Mouse (Mus musculus) hindbrain, embryonic 13.5 days (tissue): ENCODE results near the gene Gde1. TPM values are rescaled to one million over a fixed set of nuclear protein-coding genes. Genes with fewer than 3 reads are reported as not detected.

Experiments used
- ATAC-seq: fragments of 200-750 bp; cut with Nextera tagmentation; 2 replicates; pipeline ENCODE4 v1.8.0; 2017; ENCODE audit warnings: moderate TSS enrichment; ENCODE audit not compliant: low FRiP score
- H3K27ac ChIP-seq: fragments of 300-500 bp; sonication (generic); 2 replicates; pipeline ENCODE4 v1.5.1; 2015; ENCODE audit warnings: inconsistent platforms, mild to moderate bottlenecking, moderate library complexity
- H3K27me3 ChIP-seq: fragments of 300-500 bp; sonication (generic); 2 replicates; pipeline ENCODE4 v1.6.1; 2015; ENCODE audit warnings: mild to moderate bottlenecking, inconsistent platforms
- H3K36me3 ChIP-seq: fragments of 300-500 bp; sonication (generic); 2 replicates; pipeline ENCODE4 v1.6.1; 2015; ENCODE audit warnings: mild to moderate bottlenecking, inconsistent platforms
- H3K4me1 ChIP-seq: fragments of 300-500 bp; sonication (generic); replicated peaks from 2 replicates; pipeline ENCODE4 v1.6.1; 2015; ENCODE audit warnings: inconsistent platforms
- H3K4me2 ChIP-seq: fragments of 300-500 bp; sonication (generic); 2 replicates; pipeline ENCODE4 v1.6.1; 2015; ENCODE audit warnings: inconsistent platforms, mild to moderate bottlenecking, moderate library complexity
- H3K4me3 ChIP-seq: fragments of 300-500 bp; sonication (generic); 2 replicates; pipeline ENCODE4 v1.5.1; 2015; ENCODE audit warnings: mild to moderate bottlenecking, inconsistent platforms
- H3K9ac ChIP-seq: fragments of 300-500 bp; sonication (generic); 2 replicates; pipeline ENCODE4 v1.6.1; 2015; ENCODE audit warnings: mild to moderate bottlenecking, inconsistent platforms
- H3K9me3 ChIP-seq: fragments of 300-500 bp; sonication (generic); 2 replicates; pipeline ENCODE4 v1.6.1; 2016; ENCODE audit warnings: inconsistent platforms
- WGBS: fragments of 180-500 bp; shearing (Covaris S2); methylation state at CpG from one replicate; pipeline ENCODE4 v1.1.7; 2015; 5-methylcytosine and 5-hydroxymethylcytosine counted together
- polyA plus RNA-seq: library from polyadenylated mRNA; unstranded; fragments of >200 nt; fragmentation: Nextera tagmentation; extraction: Ambion mirVana; gene quantifications from 2 replicates; pipeline ENCODE4 v1.2.1, GENCODE M21; 2015

Gene Gde1
- polyA plus RNA-seq, 1 experiment from 2014 or later = 168 TPM

- Histone ChIP-seq H3K9me3 (no peaks in the 10 kb centered on the region), H3K4me1 (no peaks in the 10 kb centered on the region), H3K4me3 (no peak overlapping the region), H3K27ac (no peak overlapping the region), H3K9ac (no peak overlapping the region), H3K27me3 (no peaks in the 10 kb centered on the region), H3K36me3 (no peaks in the 10 kb centered on the region), H3K4me2 (no peak overlapping the region)
- ATAC-seq = no peak
- WGBS = 78% methylated on average over 6 of the region's 6 CpGs
These were observed 52.8 kb downstream of the Gde1 start for GRCm38 (mm10) chr7:118652572-118653295.

DNA sequence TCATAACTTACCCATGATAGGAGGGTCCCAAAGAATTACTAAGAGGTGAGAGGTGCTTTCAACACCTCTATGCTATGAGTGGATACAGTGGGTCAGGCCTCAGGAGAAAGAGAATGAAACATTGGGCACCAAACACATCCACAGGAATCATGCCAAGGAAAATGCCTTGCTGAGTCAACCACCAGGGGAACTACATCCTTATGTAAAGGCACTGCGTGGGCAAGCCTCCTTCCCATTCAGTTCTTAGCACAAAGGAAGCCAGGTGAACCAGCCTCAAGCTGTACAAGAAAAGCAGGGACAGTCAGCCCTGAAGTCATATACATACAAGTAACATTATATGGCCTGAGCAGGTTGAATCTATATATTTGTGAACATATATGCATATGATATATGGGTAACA is 54.7 kb downstream of the Gde1 start:
- no peak for ATAC-seq
- Histone ChIP-seq H3K27ac (no peak overlapping the region), H3K9ac (no peak overlapping the region), H3K4me3 (no peak overlapping the region), H3K4me1 (no peaks in the 10 kb centered on the region; the same call in 1 of the 2 replicates), H3K9me3 (no peaks in the 10 kb centered on the region), H3K36me3 (no peaks in the 10 kb centered on the region), H3K4me2 (no peak overlapping the region), H3K27me3 (no peaks in the 10 kb centered on the region)
- WGBS = 79% methylated on average over 1 of the region's 1 CpGs

GRCm38 (mm10) chr7:118650119-118650518 is 55.5 kb downstream of the Gde1 start:
- H3K9ac ChIP-seq = no peak overlapping the region
- no peaks in the 10 kb centered on the region for H3K36me3 ChIP-seq
- no peak overlapping the region for H3K4me2 ChIP-seq
- H3K4me1 ChIP-seq = no peaks in the 10 kb centered on the region; the same call in 1 of the 2 replicates
- H3K27ac ChIP-seq = no peak overlapping the region
- H3K9me3 ChIP-seq = no peaks in the 10 kb centered on the region
- H3K27me3 ChIP-seq = no peaks in the 10 kb centered on the region
- WGBS = 93% methylated on average over 4 of the region's 4 CpGs
- no peak overlapping the region for H3K4me3 ChIP-seq
- ATAC-seq = no peak

DNA sequence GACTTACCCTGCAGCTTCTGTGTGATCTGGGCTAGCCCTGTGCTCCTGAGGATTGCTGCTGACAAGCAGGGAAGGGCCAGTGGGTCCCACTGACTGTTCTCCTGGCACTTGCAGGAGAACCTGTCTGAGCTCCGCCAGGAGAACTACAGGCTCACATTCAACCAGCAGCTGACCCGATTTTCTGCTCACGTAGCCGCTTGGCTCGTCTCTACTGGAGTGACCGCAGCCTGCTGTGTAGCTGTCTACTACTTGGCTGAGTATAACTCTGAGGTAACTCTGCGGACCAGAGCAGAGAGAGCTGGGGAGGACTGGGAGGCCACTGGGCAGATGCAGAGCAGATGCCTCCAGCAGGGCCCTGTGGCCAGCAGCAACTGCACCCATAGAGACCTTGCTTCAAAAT is 56.2 kb downstream of the Gde1 start:
- Histone ChIP-seq H3K36me3 (no peaks in the 10 kb centered on the region), H3K27ac (no peak overlapping the region), H3K4me3 (no peak overlapping the region), H3K9ac (no peak overlapping the region), H3K9me3 (no peaks in the 10 kb centered on the region), H3K27me3 (no peaks in the 10 kb centered on the region), H3K4me2 (no peak overlapping the region), H3K4me1 (no peaks in the 10 kb centered on the region; the same call in 1 of the 2 replicates)
- no peak for ATAC-seq
- WGBS = 85% methylated on average over 7 of the region's 7 CpGs

GRCm38 (mm10) chr7:118646237-118646636 is 59.3 kb downstream of the Gde1 start:
- no peak overlapping the region for H3K4me2 ChIP-seq
- no peak overlapping the region for H3K9ac ChIP-seq
- no peak overlapping the region for H3K4me3 ChIP-seq
- no peaks in the 10 kb centered on the region for H3K9me3 ChIP-seq
- no peaks in the 10 kb centered on the region for H3K27me3 ChIP-seq
- no peak for ATAC-seq
- H3K27ac ChIP-seq = no peak overlapping the region
- no peaks in the 10 kb centered on the region; the same call in 1 of the 2 replicates for H3K4me1 ChIP-seq
- H3K36me3 ChIP-seq = no peaks in the 10 kb centered on the region
- 83% methylated on average over 1 of the region's 1 CpGs for WGBS

Other genes starting within 250 kb of the Gde1 start
- gene Itpripl2, start 213.8 kb downstream of the Gde1 start, polyA plus RNA-seq = 1.1 and 1.2 TPM in 2 replicates
- gene Coq7, start 172.4 kb downstream of the Gde1 start, polyA plus RNA-seq = 105 and 106 TPM in 2 replicates
- gene Tmc7, start 121.0 kb downstream of the Gde1 start, polyA plus RNA-seq = 6.3 TPM in 2 replicates
- gene Tmc5, start 108.5 kb downstream of the Gde1 start, polyA plus RNA-seq = 0.19 and 0.21 TPM in 2 replicates
- gene Ccp110, start 6.8 kb upstream of the Gde1 start, polyA plus RNA-seq = 28.1 and 32.5 TPM in 2 replicates
- gene Vps35l, start 34.4 kb upstream of the Gde1 start, polyA plus RNA-seq = 93.0 and 95.2 TPM in 2 replicates
- gene Iqck, start 150.0 kb upstream of the Gde1 start, polyA plus RNA-seq = 3.7 and 4.4 TPM in 2 replicates
- gene Knop1, start 150.5 kb upstream of the Gde1 start, polyA plus RNA-seq = 102 TPM in 2 replicates